ENCODE assay signal across 8 mouse cellular contexts in the genomic region with DNA sequence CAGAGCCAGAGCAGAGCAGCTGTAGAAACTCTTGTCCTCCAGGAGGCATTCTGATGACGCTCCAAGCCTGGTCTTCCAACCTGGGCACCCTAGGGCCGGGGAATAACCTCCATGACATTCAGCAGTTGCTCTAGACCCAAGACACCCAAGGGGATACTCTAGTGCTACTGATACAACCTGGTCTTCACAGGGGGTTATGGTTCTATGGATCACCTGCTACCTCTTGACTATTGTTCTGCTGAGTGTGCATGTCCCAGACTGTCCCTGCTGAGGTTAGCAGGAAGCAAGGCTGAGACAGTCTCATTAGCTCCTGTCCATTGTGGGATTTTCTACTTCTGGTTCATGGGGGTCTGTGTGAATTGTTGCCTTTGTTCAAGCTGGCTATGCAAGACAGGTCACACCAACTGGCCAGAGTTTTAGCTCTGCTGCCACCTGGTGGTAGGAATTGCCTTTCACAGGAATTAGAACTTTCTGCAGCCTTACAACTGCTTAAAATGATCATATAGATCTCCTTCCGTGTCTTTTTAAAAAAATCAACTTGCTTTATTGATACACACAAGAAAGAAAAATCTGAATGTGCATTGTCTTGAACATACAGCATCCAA. TPM values are rescaled to one million over a fixed set of nuclear protein-coding genes. Genes with fewer than 3 reads are reported as not detected.
DNase-seq lines count a peak whose midpoint lies in the region; ATAC-seq lines count a peak whose summit lies in the region.

No protein-coding gene starts in this region.

- no peaks in the 10 kb centered on the region for H3K36me3 ChIP-seq in liver, embryonic 12.5 days
- no peaks in the 10 kb centered on the region for H3K36me3 ChIP-seq in limb, embryonic 11.5 days (ENCODE audit: control insufficient read depth, insufficient read depth, low read length)
- no peaks in the 10 kb centered on the region for H3K36me3 ChIP-seq in splenic B cell, adult 2 months (ENCODE audit: control insufficient read depth, insufficient read depth, low read length, poor library complexity, severe bottlenecking)

- H3K4me1 ChIP-seq in liver, embryonic 12.5 days, result no peaks in the 10 kb centered on the region
- H3K4me1 ChIP-seq in limb, embryonic 11.5 days (ENCODE audit: control insufficient read depth, insufficient read depth, low read length), result no peaks in the 10 kb centered on the region

- no peak overlapping the region for H3K4me2 ChIP-seq in liver, embryonic 12.5 days
- H3K4me2 ChIP-seq in limb, embryonic 11.5 days (ENCODE audit: low read depth, severe bottlenecking), result no peak overlapping the region

- no peak overlapping the region for H3K9ac ChIP-seq in liver, embryonic 12.5 days
- no peak overlapping the region for H3K9ac ChIP-seq in limb, embryonic 11.5 days (ENCODE audit: low read length)

- H3K4me3 ChIP-seq in liver, embryonic 12.5 days, result no peak overlapping the region
- H3K4me3 ChIP-seq in limb, embryonic 11.5 days (ENCODE audit: low read depth, low read length), result no peak overlapping the region

- WGBS in liver, embryonic 12.5 days (ENCODE audit: insufficient replicate concordance), result 37% methylated on average over 3 of the region's 3 CpGs
- 60% methylated on average over 3 of the region's 3 CpGs for WGBS in limb, embryonic 11.5 days

- H3K9me3 ChIP-seq in liver, embryonic 12.5 days (replicated peaks), result no peaks in the 10 kb centered on the region
- H3K9me3 ChIP-seq in limb, embryonic 11.5 days (ENCODE audit: control insufficient read depth, low read length), result no peaks in the 10 kb centered on the region

- no peak overlapping the region for H3K27ac ChIP-seq in liver, embryonic 12.5 days
- H3K27ac ChIP-seq in limb, embryonic 11.5 days (replicated peaks; ENCODE audit: low read depth, low read length), result no peak overlapping the region

- peak; percentile 61 for DNase-seq in liver
- DNase-seq in cerebellum, postnatal 25 days, result peak; percentile 79 to 88
- DNase-seq in gastrocnemius, adult 8-10 months (ENCODE audit: low spot score in 2 of 2), result peak; percentile 17 to 48
- peak; percentile 28 to 80 for DNase-seq in kidney, adult 8-10 months
- peak; percentile 90 for DNase-seq in limb, embryonic 11.5 days (ENCODE audit: low spot score)
- peak; percentile 83 for DNase-seq in splenic B cell, adult 2 months (ENCODE audit: low read depth, low spot score)

- H3K27me3 ChIP-seq in liver, embryonic 12.5 days (replicated peaks), result no peaks in the 10 kb centered on the region
- no peaks in the 10 kb centered on the region for H3K27me3 ChIP-seq in limb, embryonic 11.5 days (ENCODE audit: control insufficient read depth, insufficient read depth, low read length)
- no peaks in the 10 kb centered on the region for H3K27me3 ChIP-seq in splenic B cell, adult 2 months (ENCODE audit: control insufficient read depth, insufficient read depth, low read length, poor library complexity, severe bottlenecking)

- ATAC-seq in liver, embryonic 12.5 days, result no peak
- peak; percentile 80 for ATAC-seq in limb, embryonic 11.5 days (ENCODE audit: insufficient number of reproducible peaks, low FRiP score, low TSS enrichment, low read depth)
- peak; percentile 73; the same call in 1 of the 2 replicates for ATAC-seq in monocyte, adult 5-6 weeks (replicated peaks; ENCODE audit: insufficient number of reproducible peaks, low FRiP score, low TSS enrichment, poor library complexity, severe bottlenecking)

RNA-seq across cellular contexts. Expression of a gene that starts 30.8 kb away (rescaled TPM):
- 40.2 and 41.4 TPM in 2 replicates for polyA plus RNA-seq in liver, embryonic 12.5 days (2016; fragmentation: Nextera tagmentation; extraction: Ambion mirVana)
- total RNA-seq in gastrocnemius, adult 8-10 months (2022), result 10 to 100 TPM; 11.8 to 14.8 (median 13.9) TPM
- 50.4 and 51.5 TPM in 2 replicates for polyA plus RNA-seq in limb, embryonic 11.5 days (2014; fragmentation: Nextera tagmentation; extraction: Ambion mirVana)
- total RNA-seq in monocyte, adult 5-6 weeks (2017), result 32.8 to 48.6 TPM (median 39.3 TPM) in 3 replicates

RNA-seq across cellular contexts. Expression of a gene that starts 51.2 kb away (rescaled TPM):
- not detected in 2 replicates for polyA plus RNA-seq in liver, embryonic 12.5 days (2016; fragmentation: Nextera tagmentation; extraction: Ambion mirVana)
- total RNA-seq in gastrocnemius, adult 8-10 months (2022), result not detected
- 0.09 and 0.23 TPM in 2 replicates for polyA plus RNA-seq in limb, embryonic 11.5 days (2014; fragmentation: Nextera tagmentation; extraction: Ambion mirVana)
- total RNA-seq in monocyte, adult 5-6 weeks (2017), result not detected in 3 replicates

Comparison
In these comparisons a context has a peak if more than half of its experiments do, and no peak if none do; other contexts are left out.
1. DNase-seq: peak in every context shown above with its lines; median percentile 90 in limb, embryonic 11.5 days; 84 in cerebellum, postnatal 25 days; 83 in splenic B cell, adult 2 months; 61 in liver; 54 in kidney, adult 8-10 months; 32 in gastrocnemius, adult 8-10 months.